Comparison of ENCODE assay signal across 10 mouse cellular contexts in genomic region chr2:113823909-113824308, GRCm38 (mm10). TPM values are rescaled to one million over a fixed set of nuclear protein-coding genes. Genes with fewer than 3 reads are reported as not detected.
A peak's percentile ranks its signal among the peaks of the same experiment; 100 is the strongest.
DNase-seq lines count a peak whose midpoint lies in the region; ATAC-seq and TF ChIP-seq lines count a peak whose summit lies in the region.
"Had no signal": no experiment of that assay in that cellular context is flagged by ENCODE, and none has a peak within 500 bp of the region (broad histone marks: within the 10 kb centered on the region; RNA-seq: fewer than 3 reads in every experiment).

No protein-coding gene starts in this region.

- peak; percentile 32 for TF ChIP-seq CTCF in C2C12 (IDR thresholded peaks at IDR 0.05; ENCODE audit: control insufficient read depth, insufficient read depth, insufficient read length)

- H3ac ChIP-seq in C2C12 (ENCODE audit: control insufficient read depth, insufficient read length, low read depth) = no peak overlapping the region

- no peak overlapping the region for H3K27ac ChIP-seq in intestine, embryonic 14.5 days (ENCODE audit: low read depth)
- H3K27ac ChIP-seq in intestine, embryonic 16.5 days (ENCODE audit: low read length) = no peak overlapping the region
- H3K27ac ChIP-seq in embryonic facial prominence, embryonic 10.5 days (replicated peaks) = no peak overlapping the region
- H3K27ac ChIP-seq: macrophage had no signal

- no peaks in the 10 kb centered on the region for H3K4me1 ChIP-seq in intestine, embryonic 14.5 days (replicated peaks; ENCODE audit: control insufficient read depth, insufficient read depth, low read length)
- H3K4me1 ChIP-seq in intestine, embryonic 16.5 days (ENCODE audit: control insufficient read depth, insufficient read depth, low read length) = peaks cover 8% of the 10 kb centered on the region
- H3K4me1 ChIP-seq in embryonic facial prominence, embryonic 10.5 days = peaks cover 24% of the 10 kb centered on the region

- no peaks in the 10 kb centered on the region for H3K27me3 ChIP-seq in intestine, embryonic 14.5 days (replicated peaks; ENCODE audit: control insufficient read depth, insufficient read depth, low read length)
- H3K27me3 ChIP-seq in intestine, embryonic 16.5 days (replicated peaks; ENCODE audit: control insufficient read depth, insufficient read depth, low read length) = no peaks in the 10 kb centered on the region
- H3K27me3 ChIP-seq in C2C12 (ENCODE audit: control insufficient read depth, insufficient read depth, insufficient read length) = no peaks in the 10 kb centered on the region
- no peaks in the 10 kb centered on the region for H3K27me3 ChIP-seq in embryonic facial prominence, embryonic 10.5 days (replicated peaks; ENCODE audit: low read depth, poor library complexity, severe bottlenecking)

- DNase-seq in intestine, embryonic 14.5 days (ENCODE audit: low spot score) = peak; percentile 52
- DNase-seq in NIH3T3 (ENCODE audit: low read depth) = peak; percentile 87
- DNase-seq in embryonic facial prominence, embryonic 10.5 days (ENCODE audit: low spot score) = peak; percentile 39
- DNase-seq in layer of hippocampus, adult 9-10 months (ENCODE audit: low spot score) = no peak
- DNase-seq in urinary bladder, postnatal 14 days (ENCODE audit: low spot score) = no peak

- ATAC-seq in intestine, embryonic 14.5 days (replicated peaks; ENCODE audit: low FRiP score, low TSS enrichment, low read depth) = no peak
- ATAC-seq in intestine, embryonic 16.5 days = no peak
- ATAC-seq in megakaryocyte progenitor cell, adult 5-6 weeks (replicated peaks; ENCODE audit: poor library complexity) = peak; percentile 87

- WGBS in intestine, embryonic 14.5 days = 0% methylated on average over 2 of the region's 2 CpGs
- 0% methylated on average over 2 of the region's 2 CpGs for whole genome bisulfite sequencing in intestine, embryonic 16.5 days
- 1% methylated on average over 2 of the region's 2 CpGs for WGBS in embryonic facial prominence, embryonic 10.5 days

- no peak overlapping the region for H3K4me3 ChIP-seq in intestine, embryonic 14.5 days (ENCODE audit: low read depth, low read length)
- no peak overlapping the region for H3K4me3 ChIP-seq in intestine, embryonic 16.5 days (ENCODE audit: low read length)
- H3K4me3 ChIP-seq in C2C12 (ENCODE audit: insufficient read depth, poor library complexity, severe bottlenecking) = no peak overlapping the region
- H3K4me3 ChIP-seq in embryonic facial prominence, embryonic 10.5 days = no peak overlapping the region
- H3K4me3 ChIP-seq: erythroblast, embryonic 14.5 days had no signal

- H3K9ac ChIP-seq in intestine, embryonic 14.5 days (ENCODE audit: low read length) = no peak overlapping the region
- no peak overlapping the region for H3K9ac ChIP-seq in intestine, embryonic 16.5 days (ENCODE audit: low read depth, low read length)

- no peaks in the 10 kb centered on the region for H3K79me2 ChIP-seq in C2C12 (ENCODE audit: control insufficient read depth, insufficient read depth)

- H3K79me3 ChIP-seq in C2C12 (ENCODE audit: low read depth) = no peaks in the 10 kb centered on the region

- no peak overlapping the region for H3K4me2 ChIP-seq in intestine, embryonic 14.5 days (ENCODE audit: low read length)
- no peak overlapping the region for H3K4me2 ChIP-seq in intestine, embryonic 16.5 days (ENCODE audit: low read depth, low read length)

- no peaks in the 10 kb centered on the region for H3K9me3 ChIP-seq in intestine, embryonic 14.5 days (ENCODE audit: control insufficient read depth, low read length)
- no peaks in the 10 kb centered on the region for H3K9me3 ChIP-seq in intestine, embryonic 16.5 days (ENCODE audit: control insufficient read depth, low read length)
- H3K9me3 ChIP-seq in embryonic facial prominence, embryonic 10.5 days = no peaks in the 10 kb centered on the region

- H3K36me3 ChIP-seq in intestine, embryonic 14.5 days (ENCODE audit: control insufficient read depth, insufficient read depth, low read length) = no peaks in the 10 kb centered on the region
- no peaks in the 10 kb centered on the region for H3K36me3 ChIP-seq in intestine, embryonic 16.5 days (ENCODE audit: control insufficient read depth, insufficient read depth, low read length)
- peaks cover 4% of the 10 kb centered on the region for H3K36me3 ChIP-seq in C2C12 (ENCODE audit: control insufficient read depth, insufficient read depth)
- no peaks in the 10 kb centered on the region for H3K36me3 ChIP-seq in embryonic facial prominence, embryonic 10.5 days (replicated peaks)

TF ChIP-seq in C2C12, 6 proteins besides CTCF, POLR2A, EP300 and RAD21:
- TF ChIP-seq USF1 (IDR thresholded peaks at IDR 0.05; ENCODE audit: low read depth) (no peak), CEBPB (IDR thresholded peaks at IDR 0.05; ENCODE audit: low read depth) (no peak), MYOD1 (IDR thresholded peaks at IDR 0.05; ENCODE audit: control insufficient read depth, insufficient read length, low read depth) (no peak), MYOG (IDR thresholded peaks at IDR 0.05; ENCODE audit: control insufficient read depth, extremely low read depth, insufficient read length) (no peak), MAX (IDR thresholded peaks at IDR 0.05) (no peak), FOSL1 (IDR thresholded peaks at IDR 0.05; ENCODE audit: insufficient read depth, low read length, poor library complexity, severe bottlenecking) (no peak)

RNA-seq across cellular contexts. Expression of gene Scg5, which starts 5.0 kb away (rescaled TPM):
- polyA plus RNA-seq in intestine, embryonic 14.5 days (2014; fragmentation: Nextera tagmentation; extraction: Ambion mirVana) = 17.5 and 18.0 TPM in 2 replicates
- polyA plus RNA-seq in intestine, embryonic 16.5 days (2015; fragmentation: Nextera tagmentation; extraction: Ambion mirVana) = 10.6 and 10.8 TPM in 2 replicates
- 0.05 TPM for polyA plus RNA-seq in C2C12 (2012; fragmentation: generic; extraction: Trizol)
- polyA plus RNA-seq in embryonic facial prominence, embryonic 10.5 days (2016; fragmentation: Nextera tagmentation; extraction: Ambion mirVana) = 6.0 and 8.6 TPM in 2 replicates
- 1.0 and 1.2 TPM in 2 replicates for total RNA-seq in megakaryocyte progenitor cell, adult 5-6 weeks (2015)
- total RNA-seq in megakaryocyte progenitor cell, adult 5-6 weeks (2017) = 1.2 TPM in 1 of 2 replicates, not detected in the other
- polyA plus RNA-seq: macrophage had no signal

RNA-seq across cellular contexts. Expression of gene Arhgap11a, which starts 24.6 kb away (rescaled TPM):
- polyA plus RNA-seq in intestine, embryonic 14.5 days (2014; fragmentation: Nextera tagmentation; extraction: Ambion mirVana) = 4.7 and 5.2 TPM in 2 replicates
- 17.9 and 18.1 TPM in 2 replicates for polyA plus RNA-seq in intestine, embryonic 16.5 days (2015; fragmentation: Nextera tagmentation; extraction: Ambion mirVana)
- 12.4 TPM for polyA plus RNA-seq in C2C12 (2012; fragmentation: generic; extraction: Trizol)
- polyA plus RNA-seq in embryonic facial prominence, embryonic 10.5 days (2016; fragmentation: Nextera tagmentation; extraction: Ambion mirVana) = 37.2 and 38.3 TPM in 2 replicates
- 42.4 and 43.0 TPM in 2 replicates for total RNA-seq in megakaryocyte progenitor cell, adult 5-6 weeks (2015)
- 35.9 and 50.3 TPM in 2 replicates for total RNA-seq in megakaryocyte progenitor cell, adult 5-6 weeks (2017)

Comparison
In these comparisons a context has a peak if more than half of its experiments do, and no peak if none do; other contexts are left out.
1. DNase-seq: peak in intestine, embryonic 14.5 days (single experiment), NIH3T3 (single experiment) and embryonic facial prominence, embryonic 10.5 days (single experiment); none in layer of hippocampus, adult 9-10 months (single experiment) and urinary bladder, postnatal 14 days (single experiment).